Mouse (Mus musculus) liver, embryonic 14.5 days (tissue): ENCODE results near the gene Mia2.

ENCODE experiments used
- CTCF ChIP-seq: IDR thresholded peaks from 2 replicates; pipeline ENCODE4 v1.5.1; 2016; ENCODE audit warnings: antibody characterized with exemption, low read depth, control low read depth
- EP300 ChIP-seq: IDR thresholded peaks from 2 replicates; pipeline ENCODE4 v1.6.1; 2016; ENCODE audit warnings: antibody characterized with exemption, low read depth

DNA sequence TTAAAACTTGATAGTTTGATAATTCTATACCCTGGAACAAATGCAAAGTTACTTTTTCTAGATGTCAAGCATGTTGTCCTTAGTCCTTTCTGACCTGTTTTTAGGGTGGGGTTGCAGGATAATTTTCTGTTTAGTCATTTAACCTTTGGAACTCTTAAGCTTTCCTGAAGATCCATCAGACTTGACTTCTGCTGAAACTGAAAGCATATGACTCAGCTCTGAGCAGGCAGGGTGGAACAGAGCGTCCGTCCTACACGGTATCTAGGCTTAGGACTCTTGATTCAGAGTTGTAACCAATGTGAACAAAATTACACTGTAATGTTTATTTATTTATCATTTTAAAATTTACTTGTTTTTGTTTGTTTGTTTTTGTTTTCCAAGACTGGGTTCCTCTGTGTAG lies 17.7 kb upstream of the Mia2 start:
- no peak for TF ChIP-seq EP300
- TF ChIP-seq CTCF = no peak
